Mouse (Mus musculus) adrenal gland, postnatal 36 days (tissue): ENCODE measurements at regions not wholly inside any gene's neighbourhood (a gene's known extent, or its start where the extent isn't known, plus 50 kb on each side); places are given as distances from the start of the nearest gene placed in this dataset.

Source experiments
- DNase-seq, 2 experiments: peaks; one replicate each; pipeline ENCODE4 v3.0.0; 2021; ENCODE audit warnings: mixed read lengths in 1 of 2

GRCm38 (mm10) chr13:85570886-85571527 is 282.1 kb upstream of the Rasa1 start:
- DNase-seq = no peak

- DNase-seq = no peak
Measured at GRCm38 (mm10) chr13:85557821-85558220, 268.9 kb upstream of the Rasa1 start.

- peak; percentile 36 to 57 for DNase-seq
Measured at GRCm38 (mm10) chr13:85556101-85556853, 267.3 kb upstream of the Rasa1 start.

GRCm38 (mm10) chr13:85553072-85553471 is 264.1 kb upstream of the Rasa1 start:
- DNase-seq = no peak

- no peak for DNase-seq
Measured at GRCm38 (mm10) chr13:85509671-85510070, 220.7 kb upstream of the Rasa1 start.

- no peak for DNase-seq
Measured at GRCm38 (mm10) chr13:85508552-85508951, 219.6 kb upstream of the Rasa1 start.

GRCm38 (mm10) chr13:85507374-85508101 is 218.6 kb upstream of the Rasa1 start:
- no peak for DNase-seq

- DNase-seq = no peak
Measured at GRCm38 (mm10) chr13:85506875-85507274, 217.9 kb upstream of the Rasa1 start.

GRCm38 (mm10) chr13:85506030-85506429 is 217.1 kb upstream of the Rasa1 start:
- DNase-seq = no peak

- DNase-seq = no peak
Measured at GRCm38 (mm10) chr13:85505046-85505445, 216.1 kb upstream of the Rasa1 start.

- no peak for DNase-seq
Measured at GRCm38 (mm10) chr13:85504001-85504400, 215.1 kb upstream of the Rasa1 start.

GRCm38 (mm10) chr13:85498696-85499095 is 209.8 kb upstream of the Rasa1 start:
- no peak for DNase-seq

- no peak for DNase-seq
Measured at GRCm38 (mm10) chr13:85484790-85485189, 195.9 kb upstream of the Rasa1 start.

- no peak for DNase-seq
Measured at GRCm38 (mm10) chr13:85483348-85483747, 194.4 kb upstream of the Rasa1 start.

- no peak for DNase-seq
Measured at GRCm38 (mm10) chr13:85479405-85479804, 190.5 kb upstream of the Rasa1 start.

GRCm38 (mm10) chr13:85476274-85476846 is 187.4 kb upstream of the Rasa1 start:
- DNase-seq = no peak

GRCm38 (mm10) chr13:85471340-85471739 is 182.4 kb upstream of the Rasa1 start:
- DNase-seq = no peak

GRCm38 (mm10) chr13:85459387-85459786 is 170.5 kb upstream of the Rasa1 start:
- DNase-seq = no peak

GRCm38 (mm10) chr13:85458611-85459010 is 169.7 kb upstream of the Rasa1 start:
- DNase-seq = no peak

GRCm38 (mm10) chr13:85439581-85439980 is 150.7 kb upstream of the Rasa1 start:
- no peak for DNase-seq

- DNase-seq = no peak
Measured at GRCm38 (mm10) chr13:85437875-85438274, 148.9 kb upstream of the Rasa1 start.

- no peak for DNase-seq
Measured at GRCm38 (mm10) chr13:85437009-85437408, 148.1 kb upstream of the Rasa1 start.

GRCm38 (mm10) chr13:85436254-85436653 is 147.3 kb upstream of the Rasa1 start:
- DNase-seq = no peak
